Mouse (Mus musculus) gastrocnemius, postnatal 14 days (tissue): ENCODE data around the gene Cntnap4. TPM values are rescaled to one million over a fixed set of nuclear protein-coding genes. Genes with fewer than 3 reads are reported as not detected.

Experiments used
- DNase-seq: peaks from one replicate; pipeline ENCODE4 v3.0.0; 2021; ENCODE audit warnings: mixed read lengths
- intact Hi-C: fragments of 180-260 bp; cut with DNase I; formaldehyde crosslinking; loops from one replicate; pipeline ENCODE4 v1.15.1; 2025; ENCODE audit warnings: low total_unique reads
- long read RNA-seq, 2 experiments: library from polyadenylated mRNA; stranded (forward); transcript quantifications; one replicate each; pipeline ENCODE4 v2.0.0; 2021
- total RNA-seq, 2 experiments: library from RNA; stranded (reverse); gene quantifications; 2 replicates each; pipeline ENCODE4 v1.2.3; 2021

Cntnap4 gene
- under 1 TPM; 0.08 to 0.09 TPM for total RNA-seq
- long read RNA-seq, experiment 1, result 0 reads
- long read RNA-seq, experiment 2, result 0 reads

- no peak for DNase-seq
- intact Hi-C loops, result loop anchor here (10.0 kb wide), 1 partner anchor 405 kb away; no protein-coding TSS in a partner anchor
Observed at GRCm38 (mm10) chr8:112569471-112570141, at the start of gene Cntnap4. Gene Cntnap4, plus strand, starts transcription at chr8:112570043.

- no peak for DNase-seq
- intact Hi-C loops, result no loop called here
Observed at GRCm38 (mm10) chr8:112557376-112557775, 12.5 kb upstream of the Cntnap4 start.

GRCm38 (mm10) chr8:112570541-112570940 lies 698 bp downstream of the Cntnap4 start:
- DNase-seq, result no peak
- intact Hi-C loops, result loop anchor here (10.0 kb wide), 1 partner anchor 404 kb away; no protein-coding TSS in a partner anchor

- DNase-seq, result peak; percentile 17
- intact Hi-C loops, result loop anchor here (10.0 kb wide), 1 partner anchor 403 kb away; no protein-coding TSS in a partner anchor
Observed at GRCm38 (mm10) chr8:112571337-112571904, 1.6 kb downstream of the Cntnap4 start.

- DNase-seq, result no peak
- intact Hi-C loops, result no loop called here
Observed at GRCm38 (mm10) chr8:112581473-112581872, 11.6 kb downstream of the Cntnap4 start.

GRCm38 (mm10) chr8:112583440-112583839 lies 13.6 kb downstream of the Cntnap4 start:
- DNase-seq, result no peak
- intact Hi-C loops, result no loop called here

GRCm38 (mm10) chr8:112588357-112589051 lies 18.7 kb downstream of the Cntnap4 start:
- DNase-seq, result no peak
- intact Hi-C loops, result no loop called here

- DNase-seq, result no peak
- intact Hi-C loops, result no loop called here
Observed at GRCm38 (mm10) chr8:112589052-112589389, 19.2 kb downstream of the Cntnap4 start.

GRCm38 (mm10) chr8:112596023-112596776 lies 26.4 kb downstream of the Cntnap4 start:
- intact Hi-C loops, result no loop called here

GRCm38 (mm10) chr8:112599975-112600374 lies 30.1 kb downstream of the Cntnap4 start:
- DNase-seq, result no peak
- intact Hi-C loops, result no loop called here

More at GRCm38 (mm10) chr8:112596023-112596776, 26.4 kb downstream of the Cntnap4 start:
- DNase-seq, result no peak

- intact Hi-C loops, result no loop called here
Observed at GRCm38 (mm10) chr8:112601150-112601549, 31.3 kb downstream of the Cntnap4 start.

GRCm38 (mm10) chr8:112610121-112610520 lies 40.3 kb downstream of the Cntnap4 start:
- DNase-seq, result no peak
- intact Hi-C loops, result no loop called here

More at GRCm38 (mm10) chr8:112601150-112601549, 31.3 kb downstream of the Cntnap4 start:
- no peak for DNase-seq

- DNase-seq, result no peak
- intact Hi-C loops, result no loop called here
Observed at GRCm38 (mm10) chr8:112628791-112629190, 58.9 kb downstream of the Cntnap4 start.

GRCm38 (mm10) chr8:112652657-112653056 lies 82.8 kb downstream of the Cntnap4 start:
- DNase-seq, result no peak
- intact Hi-C loops, result no loop called here

- intact Hi-C loops, result no loop called here
- no peak for DNase-seq
Observed at GRCm38 (mm10) chr8:112653276-112653675, 83.4 kb downstream of the Cntnap4 start.

- DNase-seq, result no peak
- intact Hi-C loops, result no loop called here
Observed at GRCm38 (mm10) chr8:112653994-112654393, 84.2 kb downstream of the Cntnap4 start.

GRCm38 (mm10) chr8:112664067-112664466 lies 94.2 kb downstream of the Cntnap4 start:
- DNase-seq, result no peak
- intact Hi-C loops, result no loop called here

GRCm38 (mm10) chr8:112674671-112675070 lies 104.8 kb downstream of the Cntnap4 start:
- no peak for DNase-seq
- intact Hi-C loops, result no loop called here

- intact Hi-C loops, result no loop called here
Observed at GRCm38 (mm10) chr8:112681757-112682156, 111.9 kb downstream of the Cntnap4 start.

GRCm38 (mm10) chr8:112695708-112696107 lies 125.9 kb downstream of the Cntnap4 start:
- intact Hi-C loops, result no loop called here
- no peak for DNase-seq

More at GRCm38 (mm10) chr8:112681757-112682156, 111.9 kb downstream of the Cntnap4 start:
- DNase-seq, result no peak
